Mouse (Mus musculus) ES-E14 (cell line): ENCODE results near the gene Otulin.

Source experiments
- HCFC1 ChIP-seq: IDR thresholded peaks from 2 replicates; pipeline ENCODE4 v1.6.1; 2012; ENCODE audit warnings: low read length, inconsistent platforms, borderline replicate concordance; ENCODE audit not compliant: insufficient read depth
- MAFK ChIP-seq: IDR thresholded peaks from 2 replicates; pipeline ENCODE4 v1.6.1; 2014; ENCODE audit warnings: mild to moderate bottlenecking, low read depth, low read length, inconsistent platforms; ENCODE audit not compliant: insufficient read depth
- ZC3H11A ChIP-seq: IDR thresholded peaks from 2 replicates; pipeline ENCODE4 v1.6.1; 2012; ENCODE audit warnings: low read depth, mild to moderate bottlenecking, inconsistent platforms, low read length, borderline replicate concordance
- ZNF384 ChIP-seq: IDR thresholded peaks from 2 replicates; pipeline ENCODE4 v1.6.1; 2012; ENCODE audit warnings: low read depth, low read length, inconsistent platforms

DNA sequence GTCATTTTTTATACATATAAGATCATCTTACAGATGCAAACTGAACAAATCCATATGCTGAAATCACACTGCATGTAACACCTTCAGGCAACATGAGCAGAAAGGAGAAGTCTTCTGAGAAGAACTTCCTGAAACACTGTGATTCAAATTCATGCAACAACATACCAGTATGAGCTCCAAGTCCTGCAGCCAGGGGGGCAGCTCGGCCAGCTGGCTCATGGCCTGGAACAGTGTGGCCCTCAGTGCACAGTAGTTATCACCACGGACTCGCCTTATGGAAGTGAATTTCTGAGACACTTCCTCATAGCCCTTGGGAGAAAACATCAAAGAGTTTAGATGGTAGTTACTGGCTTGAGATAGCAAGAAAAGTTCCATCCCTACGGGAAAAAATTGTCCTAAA lies 14.3 kb downstream of the Otulin start:
- no peak for TF ChIP-seq ZC3H11A
- no peak for TF ChIP-seq ZNF384
- TF ChIP-seq MAFK = no peak
- TF ChIP-seq HCFC1 = no peak
